Mouse (Mus musculus) brain, embryonic 14.5 days (tissue): ENCODE data around the gene Pip5k1a. TPM values are rescaled to one million over a fixed set of nuclear protein-coding genes. Genes with fewer than 3 reads are reported as not detected.
A peak's percentile ranks its signal among the peaks of the same experiment; 100 is the strongest.
"Not testable (repeated sequence)": the region's sequence is repeated elsewhere in the genome, so short reads cannot be mapped to it uniquely, and the experiment has no call there.

Source experiments
- DNase-seq: peaks from one replicate; pipeline ENCODE4 v3.0.0-alpha.2; 2011; ENCODE audit warnings: low read depth
- CTCF ChIP-seq: fragments of 200-500 bp; IDR thresholded peaks from 2 replicates; pipeline ENCODE4 v1.5.1; 2012; ENCODE audit warnings: inconsistent platforms, mild to moderate bottlenecking, moderate library complexity, borderline replicate concordance; ENCODE audit not compliant: insufficient read depth, insufficient read length; ENCODE audit errors: extremely low read depth
- POLR2A ChIP-seq: fragments of 200-500 bp; IDR thresholded peaks from 2 replicates; pipeline ENCODE4 v1.6.1; 2012; ENCODE audit warnings: mild to moderate bottlenecking, inconsistent platforms, borderline replicate concordance; ENCODE audit not compliant: poor library complexity, insufficient read depth, insufficient read length, severe bottlenecking; ENCODE audit errors: extremely low read depth
- polyA plus RNA-seq: library from polyadenylated mRNA; depleted of rRNA; stranded (reverse); fragments of >200 nt; gene quantifications from 2 replicates; pipeline ENCODE4 v1.2.3, GENCODE M21; 2012; rRNA removed

Pip5k1a gene
- polyA plus RNA-seq = 30.4 and 31.6 TPM in 2 replicates

DNA sequence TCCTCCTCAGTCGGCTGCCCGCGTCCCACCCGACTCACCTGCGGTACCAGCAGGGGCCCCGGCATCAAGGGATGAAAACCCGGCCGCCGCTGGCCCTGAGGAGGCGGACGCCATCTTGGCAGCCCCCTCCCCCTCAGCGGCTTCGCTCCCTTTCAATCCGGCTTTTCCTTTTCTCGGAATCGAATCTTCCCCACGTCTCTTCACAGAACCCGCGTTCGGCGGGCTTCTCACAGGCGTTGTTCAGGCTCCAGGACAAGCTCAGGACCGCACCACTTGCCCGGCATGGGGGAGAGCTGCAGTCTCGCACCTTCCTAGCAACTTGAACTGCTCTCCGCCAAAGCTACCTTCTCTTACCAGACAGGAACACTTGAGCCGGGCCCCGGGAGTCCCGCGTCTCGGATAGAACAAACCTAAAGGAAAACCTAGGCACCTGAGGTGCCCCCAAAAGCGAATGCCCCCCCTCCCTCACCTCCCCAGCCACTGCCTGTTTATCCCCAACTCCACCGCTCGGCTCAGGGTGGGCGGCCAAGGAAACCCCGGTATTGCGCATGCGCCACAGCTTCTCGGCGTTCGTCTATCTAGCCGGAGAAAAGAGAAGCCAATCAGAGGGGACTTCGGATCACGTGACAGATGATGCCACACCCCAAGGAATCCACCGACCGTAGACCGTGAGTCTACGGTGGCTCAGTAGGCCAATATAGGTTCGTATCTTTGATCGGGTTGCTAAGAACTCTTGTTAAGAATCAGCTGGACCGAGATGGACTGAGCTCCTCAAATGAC, at the start of gene Pip5k1a:
Gene Pip5k1a, minus strand, starts transcription at position 593 of the 780 bp plus-strand sequence.
- TF ChIP-seq CTCF (peak; percentile 37; the same call in 1 of the 2 replicates), POLR2A (peak; percentile 33; the same call in 1 of the 2 replicates)
- peak; percentile 100 for DNase-seq

DNA sequence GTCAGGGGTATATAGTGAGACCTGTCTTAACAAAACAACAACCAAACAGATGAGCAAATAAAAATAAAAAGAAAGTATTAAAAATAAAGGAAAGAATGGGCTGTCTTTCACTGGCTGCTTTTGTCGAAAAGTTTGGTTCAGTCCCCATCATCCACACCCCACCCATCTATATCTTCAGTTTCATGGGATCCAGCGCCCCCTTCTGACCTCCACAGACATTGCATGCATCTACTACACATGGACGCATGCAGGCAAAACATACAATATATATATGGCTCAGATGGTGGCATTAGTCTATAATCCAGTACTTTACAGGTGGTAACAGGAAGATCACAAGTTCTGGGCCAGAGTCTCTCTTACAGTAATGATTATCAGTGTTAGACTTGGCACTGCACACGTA, 47.1 kb upstream of the Pip5k1a start:
- TF ChIP-seq CTCF = peak; percentile 45; the same call in 1 of the 2 replicates
- TF ChIP-seq POLR2A = no peak
- no peak for DNase-seq

DNA sequence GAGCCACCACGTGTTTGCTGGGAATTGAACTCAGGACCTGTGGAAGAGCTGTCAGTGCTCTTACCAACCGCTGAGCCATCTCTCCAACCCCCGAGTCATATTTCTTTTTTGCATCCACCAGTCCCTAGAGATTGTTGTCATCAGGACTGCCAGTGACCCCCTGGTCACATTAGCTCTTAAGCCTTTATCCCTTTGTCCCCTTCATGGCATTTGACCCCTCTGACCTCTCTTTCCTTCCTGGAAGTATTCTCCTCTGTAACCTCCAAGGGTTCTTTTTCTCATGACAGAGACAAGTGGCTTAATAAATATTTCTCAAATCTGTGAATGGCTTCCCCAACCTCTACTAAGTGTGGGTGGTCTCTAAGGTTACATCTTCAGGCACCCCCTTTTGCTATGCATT, 41.2 kb upstream of the Pip5k1a start:
- no peak for TF ChIP-seq CTCF
- DNase-seq = no peak

DNA sequence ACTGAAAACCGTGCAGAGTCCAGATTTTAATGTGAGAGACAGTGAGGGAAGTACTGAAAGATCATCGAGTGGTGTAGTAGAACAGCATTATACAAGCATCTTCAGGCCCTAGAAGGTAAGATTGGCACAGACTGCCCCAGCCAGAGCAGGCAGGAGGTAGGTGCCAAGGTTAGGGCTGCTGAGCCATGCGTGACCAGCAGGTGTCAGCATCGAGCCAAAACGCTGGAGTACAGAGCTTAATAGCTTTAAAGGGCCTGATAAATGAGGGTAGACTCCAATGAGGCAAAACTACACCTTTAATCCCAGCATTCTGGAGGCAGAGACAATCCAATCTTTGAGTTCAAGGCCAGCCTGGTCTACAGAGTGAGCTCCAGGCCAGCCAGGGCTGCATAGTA, 35.9 kb upstream of the Pip5k1a start:
- no peak for TF ChIP-seq POLR2A
- TF ChIP-seq CTCF = peak; percentile 98
- DNase-seq = peak; percentile 84

DNA sequence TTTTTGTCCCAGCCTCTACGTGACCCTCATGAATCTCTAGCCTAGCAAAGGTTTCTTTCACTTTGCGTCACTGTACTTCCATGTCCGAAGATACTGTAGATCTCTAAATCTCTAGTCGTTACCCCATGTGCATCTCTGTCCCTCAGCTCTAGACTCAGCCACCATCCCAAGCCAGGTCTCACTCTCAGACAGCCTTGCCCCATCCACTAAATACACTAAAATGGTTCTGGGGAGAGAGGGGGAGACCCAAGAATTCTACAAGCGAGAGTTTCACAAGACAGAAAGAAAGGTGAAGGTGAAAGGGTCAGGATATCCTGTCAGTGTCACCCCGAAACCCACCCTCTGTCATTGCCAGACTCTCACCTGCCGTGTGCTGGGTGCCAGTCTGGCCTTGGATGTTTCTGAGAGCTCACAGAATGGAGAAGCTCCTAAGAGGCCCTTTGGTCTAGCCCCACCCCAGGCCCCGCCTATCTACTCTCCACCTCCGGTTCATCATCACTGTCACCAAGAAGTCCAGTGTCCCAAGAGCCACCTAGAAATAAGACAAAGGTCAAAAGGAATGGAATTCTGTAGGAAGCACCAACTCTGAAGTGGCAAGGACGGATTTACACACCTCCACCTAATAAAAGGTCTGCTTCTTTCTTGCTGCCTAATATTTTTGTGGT, 35.4 kb upstream of the Pip5k1a start, which contains the start of gene Tnfaip8l2:
Gene Tnfaip8l2, minus strand, starts transcription at position 409 of the 665 bp plus-strand sequence.
- no peak for DNase-seq
- TF ChIP-seq CTCF (no peak), POLR2A (no peak)

DNA sequence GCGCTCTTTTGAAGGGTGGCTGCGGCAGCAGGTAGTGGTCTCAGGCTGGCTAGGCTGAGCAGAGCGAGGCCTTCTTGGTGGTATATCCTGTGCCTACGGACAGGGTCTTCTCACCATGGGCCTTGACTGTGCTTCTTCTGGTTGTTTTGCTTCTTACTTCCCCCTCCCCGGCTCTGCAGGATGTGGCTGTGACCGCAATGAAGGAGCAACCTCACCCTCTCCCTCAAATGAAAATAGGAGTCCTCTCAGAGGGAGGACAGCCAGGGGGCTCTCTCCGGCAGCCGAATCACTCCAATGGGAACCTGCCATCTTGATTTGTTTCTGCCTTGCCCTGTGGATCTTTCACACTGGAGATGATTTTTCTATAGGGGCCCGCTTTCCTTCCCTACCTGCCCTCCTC, 34.7 kb upstream of the Pip5k1a start:
- no peak for DNase-seq
- TF ChIP-seq CTCF (no peak), POLR2A (no peak)

DNA sequence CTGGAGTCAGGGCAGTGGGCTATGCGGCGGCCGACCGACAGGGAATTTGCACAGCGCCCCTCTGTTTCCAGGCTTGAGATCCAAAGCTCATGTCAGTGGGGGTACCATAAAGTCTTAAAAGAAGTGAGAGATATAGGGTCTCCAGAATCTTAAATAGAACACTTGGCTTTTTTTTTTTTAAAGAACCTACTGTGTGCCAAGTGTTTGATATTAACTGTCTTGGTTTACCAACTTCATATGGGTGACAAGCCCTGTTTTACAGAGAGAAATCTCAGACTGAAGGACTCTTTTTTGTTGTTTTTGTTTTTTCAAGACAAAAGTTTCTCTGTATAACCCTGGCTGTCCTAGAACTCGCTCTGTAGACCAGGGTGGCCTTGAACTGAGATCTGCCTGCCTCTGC, 34.1 kb upstream of the Pip5k1a start:
- TF ChIP-seq CTCF (no peak), POLR2A (no peak)
- DNase-seq = no peak

DNA sequence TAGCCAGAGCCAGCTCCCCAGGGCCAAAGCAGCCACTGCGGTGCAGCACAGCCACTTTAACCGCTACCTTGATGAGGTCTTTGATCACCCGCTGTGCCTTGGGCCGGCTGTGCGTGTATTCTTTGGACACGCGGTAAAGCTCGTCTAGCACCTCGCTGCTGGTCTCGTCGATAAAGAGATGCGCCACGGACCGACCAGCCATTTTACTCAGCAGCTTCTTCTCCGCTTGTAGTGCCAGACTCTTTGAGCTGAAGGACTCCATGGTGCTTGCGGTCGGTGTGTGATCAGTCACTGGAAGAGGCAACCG, 33.5 kb upstream of the Pip5k1a start:
- DNase-seq = no peak
- TF ChIP-seq CTCF (no peak), POLR2A (no peak)

DNA sequence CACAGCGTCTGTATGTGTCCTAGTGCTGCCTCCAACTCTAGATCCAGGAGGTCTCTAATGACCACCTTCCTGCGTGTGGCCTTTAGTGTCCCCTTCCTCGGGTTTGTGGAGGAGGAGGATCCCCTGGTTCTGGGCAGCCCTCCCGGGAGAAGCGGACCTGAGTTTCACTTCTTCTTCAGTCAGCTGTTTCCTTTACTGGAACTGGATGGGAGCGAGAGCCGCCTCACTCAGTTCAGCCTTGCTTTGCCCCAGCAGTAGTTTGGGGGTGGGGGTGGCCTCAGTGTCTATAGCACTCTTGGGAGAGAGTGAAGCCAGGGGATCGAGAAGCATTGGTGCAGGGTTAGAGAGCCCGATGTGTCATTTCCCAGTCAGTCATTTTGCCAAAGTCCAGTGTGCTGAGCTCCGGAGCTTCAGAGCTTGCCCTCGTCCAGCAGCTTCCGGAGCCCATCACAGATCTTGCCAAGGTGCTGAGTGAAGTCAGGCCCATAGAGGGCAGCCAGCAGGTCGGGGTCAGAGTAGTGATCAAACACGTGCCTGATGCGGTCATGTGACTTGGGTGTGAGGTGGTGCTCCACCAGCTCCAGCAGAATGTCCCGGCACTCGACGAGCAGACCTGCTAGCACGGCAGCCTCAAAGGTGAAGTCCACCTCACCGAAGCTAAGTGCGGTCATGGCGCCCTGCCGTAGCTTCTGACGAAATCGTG, 33.0 kb upstream of the Pip5k1a start:
- TF ChIP-seq CTCF (no peak), POLR2A (no peak)

DNA sequence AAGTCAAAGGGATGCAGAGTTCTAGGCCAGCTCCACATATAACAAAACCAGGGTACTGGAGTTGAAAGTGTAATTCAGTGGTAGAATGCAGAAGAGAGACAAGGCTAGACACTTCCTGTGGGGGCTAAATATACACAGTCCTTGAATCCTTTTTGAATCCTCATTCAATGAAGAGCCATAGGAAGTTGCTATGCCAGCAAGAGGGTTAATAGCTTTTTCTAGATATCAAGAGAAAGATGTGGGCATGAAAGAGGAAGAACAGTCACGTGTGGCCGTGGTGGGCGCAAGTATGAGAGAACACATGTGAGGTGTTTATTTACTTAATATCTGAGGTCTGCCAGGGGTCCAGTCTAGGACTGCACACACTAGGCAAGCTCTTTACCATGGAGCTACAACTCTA, 29.6 kb upstream of the Pip5k1a start:
- no peak for DNase-seq
- TF ChIP-seq CTCF (no peak), POLR2A (no peak)

More for the DNA sequence above, 33.0 kb upstream of the Pip5k1a start:
- DNase-seq = no peak

DNA sequence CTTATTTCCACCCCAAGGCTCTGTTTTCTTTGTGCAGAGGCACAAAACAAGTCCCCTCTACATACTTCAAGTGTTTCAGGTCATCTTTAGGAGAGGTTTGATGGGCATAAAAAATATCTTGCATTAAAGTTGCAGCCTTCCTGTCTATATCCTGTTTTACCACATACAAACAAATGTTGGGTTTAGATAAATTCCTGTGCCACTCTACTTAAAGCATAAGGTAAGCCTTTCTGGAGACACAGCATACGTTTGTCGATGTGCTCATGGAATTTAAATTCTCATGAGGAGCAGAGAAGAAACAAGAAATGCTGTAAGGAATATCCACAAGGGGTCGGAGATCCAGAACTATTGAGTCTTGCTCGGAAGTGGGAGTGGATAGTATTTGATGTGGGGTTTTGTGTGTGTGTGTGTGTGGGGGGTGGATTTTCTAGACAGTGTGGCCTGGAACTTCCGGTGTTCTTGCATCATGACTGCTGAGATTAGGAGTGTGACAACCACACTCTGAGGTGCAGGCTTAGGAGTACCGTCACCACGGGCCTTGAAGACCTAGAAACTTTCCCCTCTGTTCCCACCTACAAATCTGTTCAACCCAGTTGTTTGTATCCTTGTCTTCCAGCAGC, 28.8 kb upstream of the Pip5k1a start:
- DNase-seq = no peak
- no peak for TF ChIP-seq CTCF
- TF ChIP-seq POLR2A = no peak

DNA sequence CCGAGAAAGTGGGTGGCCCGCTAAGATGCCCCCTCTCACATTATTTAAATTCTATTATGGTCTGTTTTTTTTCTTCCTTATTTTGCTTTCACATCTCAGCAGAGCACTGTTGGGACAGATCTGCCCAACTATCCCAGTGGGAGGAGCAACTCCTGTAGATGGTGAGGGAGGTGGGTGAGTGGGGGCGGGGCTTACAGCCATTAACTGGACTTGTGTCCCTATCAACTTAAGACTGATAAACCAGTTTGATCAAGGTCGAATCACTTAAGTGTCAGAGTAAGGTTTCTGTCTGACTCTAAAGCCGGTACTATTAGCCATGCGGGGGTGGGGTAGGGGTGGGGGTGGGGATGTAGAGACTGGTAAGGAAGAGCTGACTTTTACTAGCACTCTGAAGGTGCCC, 28.3 kb upstream of the Pip5k1a start:
- DNase-seq = peak; percentile 16
- no peak for TF ChIP-seq POLR2A
- TF ChIP-seq CTCF = no peak

DNA sequence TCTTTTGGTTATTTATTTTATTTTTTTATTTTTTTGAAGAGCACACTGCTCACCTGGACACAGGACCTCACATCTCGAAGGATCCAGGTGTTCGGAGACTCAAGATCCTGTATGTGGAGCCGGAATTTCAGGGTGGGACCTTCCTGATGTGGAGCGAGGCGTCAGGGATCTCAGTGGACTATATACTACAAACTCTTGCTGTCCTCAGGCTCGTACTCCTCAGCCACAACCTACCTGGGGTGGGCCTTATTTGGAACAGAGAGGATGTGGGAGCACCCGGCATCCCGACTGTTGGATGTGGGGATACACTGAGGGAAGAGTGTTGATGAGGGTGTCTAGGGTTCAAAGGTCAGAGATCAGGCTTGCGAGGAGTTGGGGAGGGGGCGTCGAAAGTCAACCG, 27.4 kb upstream of the Pip5k1a start:
- DNase-seq = not testable (repeated sequence)
